Mouse (Mus musculus): ENCODE measurements around the gene 6030452D12Rik. TPM values are rescaled to one million over a fixed set of nuclear protein-coding genes. Genes with fewer than 3 reads are reported as not detected.

The 6030452D12Rik gene
- not detected in 2 replicates for polyA plus RNA-seq (2016; fragmentation: Nextera tagmentation; extraction: Ambion mirVana)

- H3K9ac ChIP-seq = no peak within 1 kb of the TSS
- WGBS = 79% methylated on average over 8 of the region's 8 CpGs
- H3K27ac ChIP-seq = no peak within 1 kb of the TSS
- peaks cover 2% of the 10 kb centered on the region; the same call in 1 of the 2 replicates for H3K27me3 ChIP-seq
- no peaks in the 10 kb centered on the region for H3K4me1 ChIP-seq
- no peak within 1 kb of the TSS for H3K4me3 ChIP-seq
- no peak within 1 kb of the TSS for H3K4me2 ChIP-seq (replicated peaks)
- ATAC-seq (ENCODE audit: low FRiP score) = no peak
- no peaks in the 10 kb centered on the region for H3K36me3 ChIP-seq
- H3K9me3 ChIP-seq (replicated peaks) = no peaks in the 10 kb centered on the region
These were observed at the start of gene 6030452D12Rik for GRCm38 (mm10) chr8:106500018-106500685. TSS of gene 6030452D12Rik (plus strand) at chr8:106500522.

- Histone ChIP-seq H3K4me1 (0 out of 2 replicates have a peak, but pooled peaks cover 2% of the 10 kb centered on the region), H3K4me2 (replicated peaks) (no peak overlapping the region), H3K27me3 (no peaks in the 10 kb centered on the region), H3K36me3 (no peaks in the 10 kb centered on the region), H3K9me3 (replicated peaks) (no peaks in the 10 kb centered on the region), H3K4me3 (no peak overlapping the region), H3K27ac (no peak overlapping the region), H3K9ac (no peak overlapping the region)
- no peak for ATAC-seq (ENCODE audit: low FRiP score)
- WGBS = 84% methylated on average over 6 of the region's 6 CpGs
These were observed 48.8 kb upstream of the 6030452D12Rik start for GRCm38 (mm10) chr8:106451301-106452085.

GRCm38 (mm10) chr8:106452701-106453481 is 47.4 kb upstream of the 6030452D12Rik start:
- WGBS = 70% methylated on average over 12 of the region's 12 CpGs
- Histone ChIP-seq H3K4me1 (0 out of 2 replicates have a peak, but pooled peaks cover 2% of the 10 kb centered on the region), H3K4me3 (no peak overlapping the region), H3K9me3 (replicated peaks) (no peaks in the 10 kb centered on the region), H3K4me2 (replicated peaks) (no peak overlapping the region), H3K36me3 (no peaks in the 10 kb centered on the region), H3K27ac (no peak overlapping the region), H3K27me3 (no peaks in the 10 kb centered on the region), H3K9ac (no peak overlapping the region)
- ATAC-seq (ENCODE audit: low FRiP score) = no peak

- WGBS = 71% methylated on average over 11 of the region's 11 CpGs
- H3K27me3 ChIP-seq = no peaks in the 10 kb centered on the region
- no peaks in the 10 kb centered on the region for H3K9me3 ChIP-seq (replicated peaks)
- no peak for ATAC-seq (ENCODE audit: low FRiP score)
- H3K4me3 ChIP-seq = no peak overlapping the region
- H3K4me1 ChIP-seq = 0 out of 2 replicates have a peak, but pooled peaks cover 2% of the 10 kb centered on the region
- no peak overlapping the region for H3K4me2 ChIP-seq (replicated peaks)
- H3K9ac ChIP-seq = no peak overlapping the region
- H3K27ac ChIP-seq = no peak overlapping the region
- no peaks in the 10 kb centered on the region for H3K36me3 ChIP-seq
These were observed 46.3 kb upstream of the 6030452D12Rik start for GRCm38 (mm10) chr8:106454036-106454435.

GRCm38 (mm10) chr8:106462131-106462530 is 38.2 kb upstream of the 6030452D12Rik start:
- 81% methylated on average over 5 of the region's 5 CpGs for WGBS
- Histone ChIP-seq H3K4me1 (no peaks in the 10 kb centered on the region; the same call in 1 of the 2 replicates), H3K9ac (no peak overlapping the region), H3K27me3 (no peaks in the 10 kb centered on the region), H3K27ac (no peak overlapping the region), H3K4me3 (no peak overlapping the region), H3K36me3 (no peaks in the 10 kb centered on the region), H3K4me2 (replicated peaks) (no peak overlapping the region), H3K9me3 (replicated peaks) (no peaks in the 10 kb centered on the region)
- no peak for ATAC-seq (ENCODE audit: low FRiP score)

GRCm38 (mm10) chr8:106463795-106464194 is 36.5 kb upstream of the 6030452D12Rik start:
- Histone ChIP-seq H3K9ac (no peak overlapping the region), H3K36me3 (no peaks in the 10 kb centered on the region), H3K4me2 (replicated peaks) (no peak overlapping the region), H3K4me3 (no peak overlapping the region), H3K27me3 (no peaks in the 10 kb centered on the region), H3K9me3 (replicated peaks) (no peaks in the 10 kb centered on the region), H3K4me1 (no peaks in the 10 kb centered on the region; the same call in 1 of the 2 replicates), H3K27ac (no peak overlapping the region)
- no peak for ATAC-seq (ENCODE audit: low FRiP score)
- WGBS = 82% methylated on average over 6 of the region's 6 CpGs

GRCm38 (mm10) chr8:106469485-106469884 is 30.8 kb upstream of the 6030452D12Rik start:
- H3K9ac ChIP-seq = no peak overlapping the region
- no peaks in the 10 kb centered on the region for H3K27me3 ChIP-seq
- H3K27ac ChIP-seq = no peak overlapping the region
- no peaks in the 10 kb centered on the region for H3K36me3 ChIP-seq
- no peaks in the 10 kb centered on the region for H3K9me3 ChIP-seq (replicated peaks)
- 0 out of 2 replicates have a peak, but pooled peaks cover 2% of the 10 kb centered on the region for H3K4me1 ChIP-seq
- 53% methylated on average over 7 of the region's 7 CpGs for WGBS
- ATAC-seq (ENCODE audit: low FRiP score) = no peak
- H3K4me2 ChIP-seq (replicated peaks) = no peak overlapping the region
- H3K4me3 ChIP-seq = no peak overlapping the region

GRCm38 (mm10) chr8:106474001-106474400 is 26.3 kb upstream of the 6030452D12Rik start:
- no peaks in the 10 kb centered on the region for H3K27me3 ChIP-seq
- H3K4me2 ChIP-seq (replicated peaks) = no peak overlapping the region
- 0 out of 2 replicates have a peak, but pooled peaks cover 2% of the 10 kb centered on the region for H3K4me1 ChIP-seq
- WGBS = 86% methylated on average over 5 of the region's 5 CpGs
- no peak for ATAC-seq (ENCODE audit: low FRiP score)
- H3K27ac ChIP-seq = no peak overlapping the region
- H3K4me3 ChIP-seq = no peak overlapping the region
- H3K9ac ChIP-seq = no peak overlapping the region
- no peaks in the 10 kb centered on the region for H3K36me3 ChIP-seq
- no peaks in the 10 kb centered on the region for H3K9me3 ChIP-seq (replicated peaks)

- Histone ChIP-seq H3K27ac (no peak overlapping the region), H3K27me3 (peaks cover 31% of the 10 kb centered on the region), H3K4me3 (no peak overlapping the region), H3K4me1 (peaks cover 10% of the 10 kb centered on the region), H3K9ac (no peak overlapping the region), H3K4me2 (replicated peaks) (no peak overlapping the region), H3K36me3 (no peaks in the 10 kb centered on the region), H3K9me3 (replicated peaks) (no peaks in the 10 kb centered on the region)
- ATAC-seq (ENCODE audit: low FRiP score) = no peak
- WGBS = 93% methylated on average over 7 of the region's 7 CpGs
These were observed 3.9 kb downstream of the 6030452D12Rik start for GRCm38 (mm10) chr8:106504241-106504640.

GRCm38 (mm10) chr8:106505328-106505965 is 5.1 kb downstream of the 6030452D12Rik start:
- Histone ChIP-seq H3K4me1 (peaks cover 15% of the 10 kb centered on the region), H3K27ac (no peak overlapping the region), H3K4me3 (no peak overlapping the region), H3K9ac (no peak overlapping the region), H3K4me2 (replicated peaks) (no peak overlapping the region), H3K27me3 (peaks cover 43% of the 10 kb centered on the region), H3K36me3 (no peaks in the 10 kb centered on the region), H3K9me3 (replicated peaks) (no peaks in the 10 kb centered on the region)
- no peak for ATAC-seq (ENCODE audit: low FRiP score)
- WGBS = 61% methylated on average over 7 of the region's 10 CpGs

- ATAC-seq (ENCODE audit: low FRiP score) = no peak
- H3K27ac ChIP-seq = no peak overlapping the region
- H3K27me3 ChIP-seq = peaks cover 50% of the 10 kb centered on the region
- no peaks in the 10 kb centered on the region for H3K36me3 ChIP-seq
- H3K4me1 ChIP-seq = peaks cover 22% of the 10 kb centered on the region
- H3K4me2 ChIP-seq (replicated peaks) = no peak overlapping the region
- H3K9ac ChIP-seq = no peak overlapping the region
- 100% methylated on average over 1 of the region's 1 CpGs for WGBS
- H3K4me3 ChIP-seq = no peak overlapping the region
- no peaks in the 10 kb centered on the region for H3K9me3 ChIP-seq (replicated peaks)
These were observed 5.8 kb downstream of the 6030452D12Rik start for GRCm38 (mm10) chr8:106506106-106506505.

Measured in hindbrain, embryonic 12.5 days (tissue).